Mouse (Mus musculus) cerebral cortex, adult 2 months (tissue): ENCODE results near the gene Pi4ka.

ENCODE experiments used
- whole genome bisulfite sequencing: fragments of 180-500 bp; shearing (Covaris S2); methylation state at CpG from one replicate; pipeline ENCODE4 v1.1.7; 2018; 5-methylcytosine and 5-hydroxymethylcytosine counted together

Gene Pi4ka

DNA sequence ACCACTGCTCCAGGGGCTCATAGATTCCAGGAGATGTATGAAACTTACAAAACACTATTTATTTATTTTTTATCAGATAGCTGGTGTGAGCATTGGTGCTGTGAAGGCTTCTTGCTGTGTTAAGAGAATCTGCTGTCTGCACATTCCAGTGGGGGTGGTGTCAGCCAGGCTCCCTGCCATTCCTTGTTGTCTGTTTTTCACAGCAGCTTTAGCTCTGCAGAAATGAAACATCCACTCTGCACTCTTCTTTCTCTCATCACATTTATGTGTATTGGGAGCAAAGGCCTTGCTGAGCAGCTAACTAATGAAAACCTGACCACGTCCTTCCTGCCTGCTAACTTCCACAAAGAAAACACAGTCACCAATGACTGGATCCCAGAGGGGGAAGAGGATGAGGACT is 70.0 kb downstream of the Pi4ka start:
- 39% methylated on average over 1 of the region's 1 CpGs for WGBS

DNA sequence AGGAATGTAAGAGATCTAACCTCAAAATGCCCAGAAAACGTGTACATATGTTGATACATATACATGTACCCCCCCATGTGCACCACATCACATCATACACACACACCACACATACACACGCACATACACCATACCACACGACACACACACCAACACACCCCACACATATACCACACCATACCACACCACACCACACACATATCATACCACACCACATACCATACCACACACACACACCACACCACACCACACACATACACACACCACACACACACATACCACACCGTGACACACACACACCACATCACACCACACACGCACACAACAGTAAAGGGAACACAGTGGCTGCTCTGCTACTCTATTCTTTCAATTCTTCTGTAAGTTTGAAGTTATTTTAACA is 74.3 kb downstream of the Pi4ka start:
- WGBS, result 95% methylated on average over 5 of the region's 5 CpGs

DNA sequence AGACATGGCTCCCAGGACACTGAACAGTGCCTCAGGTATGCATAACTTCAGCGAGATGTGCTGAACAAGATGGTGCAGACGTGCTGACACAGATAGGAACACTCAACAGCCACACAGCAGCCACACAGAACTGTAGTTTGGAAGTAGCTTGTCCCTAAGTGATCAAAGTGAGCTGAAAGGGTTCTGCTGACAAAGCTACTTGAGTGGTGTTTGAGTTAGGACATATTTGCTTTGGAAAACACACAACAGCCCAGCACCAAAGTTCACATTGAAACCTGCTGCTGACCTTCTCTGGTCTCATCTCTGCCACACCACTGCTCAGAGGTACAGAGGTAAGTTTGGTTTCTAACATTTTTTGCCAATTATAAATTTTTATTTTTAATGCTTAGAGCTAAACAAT is 75.0 kb downstream of the Pi4ka start, which contains the start of gene Serpind1:
Gene Serpind1, plus strand, starts transcription at position 256 of the 400 bp plus-strand sequence.
- WGBS, result 92% methylated on average over 2 of the region's 2 CpGs

DNA sequence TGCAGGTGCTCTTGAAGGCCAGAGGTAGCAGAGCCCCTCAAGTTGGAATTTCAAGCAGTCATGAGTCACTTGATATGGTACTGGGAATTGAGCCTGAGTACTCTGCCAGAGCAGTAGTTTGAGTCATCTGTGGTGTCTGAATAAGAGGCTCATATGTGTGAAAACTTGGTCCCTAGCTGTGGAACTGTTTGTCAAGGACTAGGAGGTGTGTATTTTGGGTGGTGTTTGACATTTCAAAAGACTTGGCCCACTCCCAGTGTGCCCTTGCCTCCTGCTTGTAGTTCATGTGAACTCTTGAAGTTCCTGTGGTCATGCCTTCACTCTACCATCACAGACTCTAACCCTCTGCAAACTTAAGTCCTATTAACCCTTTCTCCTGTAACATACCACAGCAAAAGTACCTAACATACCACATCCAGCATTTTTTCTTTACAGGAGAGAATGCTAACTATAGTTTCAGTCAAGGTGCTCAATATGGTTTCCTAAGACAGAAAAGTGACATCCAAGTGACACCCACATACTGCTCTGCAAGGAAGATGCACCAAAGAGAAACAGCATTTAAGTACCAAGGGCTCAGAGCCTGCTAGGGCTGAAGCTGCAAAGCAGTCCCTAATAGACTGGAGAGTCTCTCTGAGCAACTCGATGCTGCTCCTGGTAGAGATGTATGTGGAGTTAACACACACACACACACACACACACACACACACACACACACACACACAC is 76.1 kb downstream of the Pi4ka start:
- WGBS, result 59% methylated on average over 1 of the region's 1 CpGs

- WGBS, result 39% methylated on average over 2 of the region's 2 CpGs
Measured at GRCm38 (mm10) chr16:17326064-17326463, 80.0 kb downstream of the Pi4ka start.

GRCm38 (mm10) chr16:17324745-17325144 is 81.4 kb downstream of the Pi4ka start:
- 82% methylated on average over 5 of the region's 5 CpGs for whole genome bisulfite sequencing

DNA sequence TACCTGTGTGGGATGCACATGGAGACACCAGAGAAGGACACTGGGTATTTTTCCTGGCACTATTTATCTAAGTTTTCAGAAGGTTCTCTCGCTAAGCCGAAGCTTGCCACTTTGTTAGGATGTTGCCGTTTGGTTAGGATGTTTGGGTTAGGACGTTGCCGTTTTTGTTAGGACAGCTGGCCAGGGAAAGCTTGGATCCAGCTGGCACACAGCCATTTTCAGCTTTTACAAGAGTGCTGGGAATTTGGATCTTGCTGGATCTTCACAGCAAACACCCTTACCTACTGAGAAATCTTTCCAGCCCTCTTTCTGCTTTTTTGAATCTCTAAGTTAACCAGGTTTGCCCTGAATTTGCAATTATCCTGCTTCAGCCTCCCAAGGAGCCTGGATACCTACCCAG is 84.6 kb downstream of the Pi4ka start:
- WGBS, result 14% methylated on average over 5 of the region's 5 CpGs

GRCm38 (mm10) chr16:17316554-17316953 is 89.6 kb downstream of the Pi4ka start:
- WGBS, result 60% methylated on average over 7 of the region's 7 CpGs

DNA sequence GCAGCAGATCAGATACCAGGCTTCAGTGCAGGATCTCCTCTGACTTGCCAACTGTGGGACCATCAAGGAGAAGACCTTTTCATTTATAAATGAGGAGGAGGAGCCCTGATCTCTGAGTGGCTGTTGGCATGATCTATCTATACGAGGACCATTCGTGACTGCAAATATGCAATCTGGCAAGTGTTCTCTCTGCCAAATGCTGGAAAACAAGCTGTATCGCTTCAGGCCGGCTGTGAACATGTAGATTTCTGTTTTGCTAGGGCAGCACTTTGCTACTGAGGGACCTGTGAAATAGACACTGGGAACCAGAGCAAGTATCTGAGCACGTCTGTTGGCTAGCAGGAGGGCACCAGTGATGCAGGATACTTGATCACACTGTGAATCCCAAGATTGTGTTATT is 93.6 kb downstream of the Pi4ka start:
- 59% methylated on average over 5 of the region's 5 CpGs for WGBS

- WGBS, result 92% methylated on average over 10 of the region's 10 CpGs
Measured at GRCm38 (mm10) chr16:17309036-17309435, 97.1 kb downstream of the Pi4ka start.

DNA sequence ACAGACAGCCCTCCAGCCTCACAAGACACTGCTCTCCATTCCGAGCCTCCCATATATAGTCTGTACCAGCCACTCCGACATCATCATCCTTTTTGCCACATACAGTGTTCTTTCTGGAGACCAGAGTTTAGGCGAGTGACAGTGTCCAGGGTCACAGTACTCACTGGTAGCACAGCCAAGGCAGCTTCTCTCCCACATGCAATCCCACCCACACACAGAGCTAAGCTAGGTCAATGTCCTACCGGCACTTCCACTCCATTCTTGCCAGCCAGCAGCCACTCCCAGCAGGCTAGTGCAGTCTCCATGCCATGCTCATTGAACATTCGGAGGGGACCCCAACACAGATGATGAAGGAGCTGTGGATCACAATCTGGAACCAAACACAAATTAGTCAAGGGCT is 98.7 kb downstream of the Pi4ka start:
- 70% methylated on average over 5 of the region's 5 CpGs for WGBS

GRCm38 (mm10) chr16:17303521-17304245 is 102.4 kb downstream of the Pi4ka start:
- 71% methylated on average over 5 of the region's 5 CpGs for WGBS

DNA sequence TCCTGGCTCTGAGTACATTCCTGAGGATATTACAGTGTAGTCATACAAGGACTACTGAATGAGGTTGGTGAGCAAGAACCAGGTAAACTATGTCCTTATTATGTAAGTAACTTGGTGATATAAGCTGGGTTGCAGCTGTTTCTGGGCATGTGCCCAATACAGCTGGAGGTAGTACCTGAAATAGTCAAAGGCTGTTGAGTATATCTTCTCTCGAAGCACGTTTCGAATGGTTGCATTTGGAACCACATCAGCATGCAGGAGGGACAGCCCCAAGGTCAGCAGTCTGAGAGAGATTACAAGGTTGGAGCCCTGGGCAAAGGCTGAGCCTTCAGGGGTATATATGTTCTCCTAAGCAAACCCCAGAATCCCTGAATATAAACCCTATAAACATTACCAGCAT is 105.3 kb downstream of the Pi4ka start:
- 74% methylated on average over 3 of the region's 3 CpGs for WGBS

DNA sequence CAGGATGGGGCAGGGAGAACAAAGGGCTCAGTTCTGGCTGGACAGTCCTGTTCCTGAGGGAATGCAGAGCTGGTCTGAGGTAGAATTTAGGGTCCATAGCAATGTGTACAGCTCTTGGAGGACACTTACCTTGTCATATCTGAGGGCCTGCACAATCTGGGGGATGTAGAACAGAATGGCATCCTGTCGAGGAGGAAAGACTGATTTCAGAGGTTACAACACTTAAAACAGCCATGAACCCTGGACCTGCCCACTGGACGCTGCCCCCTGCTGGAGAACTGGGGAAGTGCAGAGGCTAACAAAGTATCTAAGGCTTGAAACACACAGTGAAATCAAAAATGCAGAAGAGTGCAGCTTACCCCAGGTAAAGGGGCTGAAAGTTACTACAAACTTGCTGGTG is 113.4 kb downstream of the Pi4ka start:
- WGBS, result 1% methylated on average over 2 of the region's 2 CpGs

DNA sequence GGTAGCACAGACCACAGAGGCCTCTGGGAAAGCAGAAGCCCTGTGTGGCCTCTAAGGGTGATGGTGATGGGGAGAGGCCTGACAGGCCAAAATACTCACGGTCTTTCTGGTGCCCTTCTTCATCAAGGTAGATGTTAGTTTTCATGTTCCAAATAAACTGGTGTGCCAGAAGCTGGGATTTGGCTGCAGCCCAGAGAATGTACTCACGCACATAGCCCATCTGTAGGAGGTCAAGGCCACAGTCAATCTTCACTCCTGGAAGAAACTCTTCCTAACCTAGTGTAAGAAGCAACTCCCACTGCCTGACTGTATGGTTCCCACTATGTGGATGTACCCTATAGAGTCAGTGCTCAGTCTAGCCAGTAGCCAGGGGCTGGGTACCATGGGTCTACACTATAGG is 115.1 kb downstream of the Pi4ka start:
- 76% methylated on average over 2 of the region's 2 CpGs for WGBS

- WGBS, result 86% methylated on average over 2 of the region's 2 CpGs
Measured at GRCm38 (mm10) chr16:17287103-17287502, 119.0 kb downstream of the Pi4ka start.

- WGBS, result 53% methylated on average over 6 of the region's 6 CpGs
Measured at GRCm38 (mm10) chr16:17283151-17283550, 123.0 kb downstream of the Pi4ka start.

- whole genome bisulfite sequencing, result 84% methylated on average over 11 of the region's 11 CpGs
Measured at GRCm38 (mm10) chr16:17280471-17280870, 125.6 kb downstream of the Pi4ka start.

GRCm38 (mm10) chr16:17277342-17278211 is 128.5 kb downstream of the Pi4ka start:
- WGBS, result 11% methylated on average over 61 of the region's 61 CpGs

DNA sequence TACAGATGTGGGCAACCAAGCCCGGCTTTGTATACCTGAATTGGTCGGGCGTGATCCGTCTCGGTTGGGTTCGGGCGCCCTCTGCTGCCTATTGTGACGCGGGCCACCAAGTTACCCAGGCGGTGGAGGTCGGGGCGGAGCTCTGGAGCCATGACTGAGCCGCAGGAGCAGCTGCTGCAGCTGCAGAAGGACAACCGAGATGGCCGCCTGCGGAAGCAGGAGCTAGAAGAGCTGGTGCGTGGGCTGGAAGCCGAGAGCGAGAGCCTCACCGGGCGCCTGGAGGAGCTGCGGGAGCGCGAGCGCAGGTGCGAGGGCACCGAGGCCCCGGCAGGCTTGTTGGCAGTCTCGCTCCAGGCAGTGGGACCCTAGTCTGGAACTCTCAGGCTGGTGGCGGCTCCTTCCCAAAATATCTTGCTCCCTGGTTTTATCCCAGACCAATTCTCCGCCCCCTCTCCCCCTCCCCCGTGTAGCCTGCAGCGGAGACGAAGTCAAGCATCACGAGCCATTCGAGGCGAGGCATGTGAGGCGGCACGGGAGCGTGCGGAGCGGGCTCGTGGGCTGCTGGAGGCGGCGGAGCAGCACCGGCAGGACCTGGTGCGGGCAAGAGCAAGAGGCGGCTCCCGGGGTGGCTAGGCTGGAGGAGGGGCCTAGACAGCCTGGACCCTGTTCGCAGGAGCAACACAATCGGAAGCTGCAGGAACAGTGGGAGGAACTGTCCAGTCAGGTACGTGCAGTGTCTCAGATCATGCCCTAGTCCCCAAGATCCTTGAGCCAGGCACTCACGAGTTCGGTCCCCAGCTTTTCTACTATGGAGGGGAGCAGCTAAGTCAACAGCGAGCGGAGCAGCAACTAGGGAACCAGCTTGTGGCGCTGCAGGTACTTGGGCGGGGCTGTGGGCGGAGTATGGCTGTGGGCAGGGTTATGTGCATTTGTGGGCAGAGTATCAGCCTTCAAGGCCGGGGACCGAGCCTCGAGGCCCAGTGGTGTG is 129.7 kb downstream of the Pi4ka start:
- WGBS, result under 1% methylated on average over 61 of the region's 62 CpGs

DNA sequence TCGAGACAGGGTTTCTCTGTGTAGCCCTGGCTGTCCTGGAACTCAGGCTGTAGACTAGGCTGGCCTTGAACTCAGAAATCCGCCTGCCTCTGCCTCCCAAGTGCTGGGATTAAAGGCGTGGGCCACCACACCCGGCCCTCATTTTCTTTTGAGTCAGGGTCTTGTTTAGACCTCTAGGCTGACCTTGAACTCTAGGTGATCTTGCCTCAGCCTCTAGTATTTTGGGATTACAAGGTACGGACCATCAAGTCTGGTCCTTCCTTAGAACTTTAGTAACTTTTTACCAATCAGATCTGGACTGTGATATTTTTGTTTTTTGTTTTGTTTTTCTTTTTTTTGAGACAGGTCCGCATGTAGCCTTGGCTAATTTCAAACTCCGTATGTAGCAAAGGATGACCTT is 130.4 kb downstream of the Pi4ka start, which contains the start of gene Tmem191c:
Gene Tmem191c, plus strand, starts transcription at position 357 of the 400 bp plus-strand sequence.
- 56% methylated on average over 7 of the region's 7 CpGs for WGBS
